Mouse (Mus musculus): Measurements from ENCODE around the gene Npvf. TPM values are rescaled to one million over a fixed set of nuclear protein-coding genes. Genes with fewer than 3 reads are reported as not detected.

Gene Npvf
- polyA plus RNA-seq, 1 experiment from 2014 or later, result 0.54 TPM

- Histone ChIP-seq H3K4me2 (replicated peaks; ENCODE audit: low read depth, low read length) (no peak overlapping the region), H3K9me3 (ENCODE audit: low read length) (no peaks in the 10 kb centered on the region), H3K9ac (replicated peaks; ENCODE audit: low read length) (no peak overlapping the region), H3K4me3 (ENCODE audit: low read length) (no peak overlapping the region), H3K27ac (ENCODE audit: low read length) (peak overlapping the region; percentile 67; the same call in 1 of the 2 replicates), H3K27me3 (ENCODE audit: insufficient read depth, low read length) (no peaks in the 10 kb centered on the region), H3K36me3 (ENCODE audit: insufficient read depth, low read length) (no peaks in the 10 kb centered on the region), H3K4me1 (ENCODE audit: insufficient read depth, low read length) (peaks cover 45% of the 10 kb centered on the region)
- ATAC-seq (ENCODE audit: low FRiP score, low TSS enrichment), result 0 out of 2 replicates have a peak, but pooled peaks have one; percentile 47
- WGBS, result 63% methylated on average over 3 of the region's 3 CpGs
Observed at GRCm38 (mm10) chr6:50665020-50665419, 10.8 kb upstream of the Npvf start.

GRCm38 (mm10) chr6:50664193-50664592 is 10.0 kb upstream of the Npvf start:
- Histone ChIP-seq H3K27ac (ENCODE audit: low read length) (peak overlapping the region; percentile 67; the same call in 1 of the 2 replicates), H3K36me3 (ENCODE audit: insufficient read depth, low read length) (no peaks in the 10 kb centered on the region), H3K27me3 (ENCODE audit: insufficient read depth, low read length) (no peaks in the 10 kb centered on the region), H3K4me2 (replicated peaks; ENCODE audit: low read depth, low read length) (no peak overlapping the region), H3K4me1 (ENCODE audit: insufficient read depth, low read length) (peaks cover 45% of the 10 kb centered on the region), H3K9me3 (ENCODE audit: low read length) (no peaks in the 10 kb centered on the region), H3K9ac (replicated peaks; ENCODE audit: low read length) (no peak overlapping the region), H3K4me3 (ENCODE audit: low read length) (no peak overlapping the region)
- 89% methylated on average over 3 of the region's 3 CpGs for WGBS
- no peak for ATAC-seq (ENCODE audit: low FRiP score, low TSS enrichment)

GRCm38 (mm10) chr6:50662925-50663583 is 8.8 kb upstream of the Npvf start:
- no peaks in the 10 kb centered on the region for H3K9me3 ChIP-seq (ENCODE audit: low read length)
- no peaks in the 10 kb centered on the region for H3K36me3 ChIP-seq (ENCODE audit: insufficient read depth, low read length)
- peak; percentile 60; the same call in 1 of the 2 replicates for ATAC-seq (ENCODE audit: low FRiP score, low TSS enrichment)
- no peaks in the 10 kb centered on the region for H3K27me3 ChIP-seq (ENCODE audit: insufficient read depth, low read length)
- peaks cover 43% of the 10 kb centered on the region for H3K4me1 ChIP-seq (ENCODE audit: insufficient read depth, low read length)
- WGBS, result 27% methylated on average over 12 of the region's 12 CpGs
- H3K4me2 ChIP-seq (replicated peaks; ENCODE audit: low read depth, low read length), result no peak overlapping the region
- H3K9ac ChIP-seq (replicated peaks; ENCODE audit: low read length), result no peak overlapping the region
- peak overlapping the region; percentile 80 for H3K27ac ChIP-seq (ENCODE audit: low read length)
- H3K4me3 ChIP-seq (ENCODE audit: low read length), result no peak overlapping the region

GRCm38 (mm10) chr6:50661729-50662128 is 7.5 kb upstream of the Npvf start:
- H3K27me3 ChIP-seq (ENCODE audit: insufficient read depth, low read length), result no peaks in the 10 kb centered on the region
- no peak overlapping the region for H3K4me2 ChIP-seq (replicated peaks; ENCODE audit: low read depth, low read length)
- no peak overlapping the region for H3K4me3 ChIP-seq (ENCODE audit: low read length)
- no peak for ATAC-seq (ENCODE audit: low FRiP score, low TSS enrichment)
- WGBS, result 70% methylated on average over 7 of the region's 7 CpGs
- H3K36me3 ChIP-seq (ENCODE audit: insufficient read depth, low read length), result no peaks in the 10 kb centered on the region
- H3K27ac ChIP-seq (ENCODE audit: low read length), result peak overlapping the region; percentile 48; the same call in 1 of the 2 replicates
- no peak overlapping the region for H3K9ac ChIP-seq (replicated peaks; ENCODE audit: low read length)
- peaks cover 37% of the 10 kb centered on the region for H3K4me1 ChIP-seq (ENCODE audit: insufficient read depth, low read length)
- H3K9me3 ChIP-seq (ENCODE audit: low read length), result no peaks in the 10 kb centered on the region

- no peak overlapping the region for H3K4me3 ChIP-seq (ENCODE audit: low read length)
- H3K27ac ChIP-seq (ENCODE audit: low read length), result no peak overlapping the region
- peaks cover 19% of the 10 kb centered on the region for H3K4me1 ChIP-seq (ENCODE audit: insufficient read depth, low read length)
- no peaks in the 10 kb centered on the region for H3K9me3 ChIP-seq (ENCODE audit: low read length)
- H3K36me3 ChIP-seq (ENCODE audit: insufficient read depth, low read length), result no peaks in the 10 kb centered on the region
- no peak overlapping the region for H3K9ac ChIP-seq (replicated peaks; ENCODE audit: low read length)
- no peaks in the 10 kb centered on the region for H3K27me3 ChIP-seq (ENCODE audit: insufficient read depth, low read length)
- ATAC-seq (ENCODE audit: low FRiP score, low TSS enrichment), result no peak
- 59% methylated on average over 3 of the region's 3 CpGs for WGBS
- H3K4me2 ChIP-seq (replicated peaks; ENCODE audit: low read depth, low read length), result no peak overlapping the region
Observed at GRCm38 (mm10) chr6:50658466-50658865, 4.2 kb upstream of the Npvf start.

- 84% methylated on average over 5 of the region's 5 CpGs for WGBS
- H3K9ac ChIP-seq (replicated peaks; ENCODE audit: low read length), result no peak overlapping the region
- no peak overlapping the region for H3K4me2 ChIP-seq (replicated peaks; ENCODE audit: low read depth, low read length)
- no peaks in the 10 kb centered on the region for H3K9me3 ChIP-seq (ENCODE audit: low read length)
- no peak for ATAC-seq (ENCODE audit: low FRiP score, low TSS enrichment)
- no peaks in the 10 kb centered on the region for H3K36me3 ChIP-seq (ENCODE audit: insufficient read depth, low read length)
- H3K4me3 ChIP-seq (ENCODE audit: low read length), result no peak overlapping the region
- H3K27me3 ChIP-seq (ENCODE audit: insufficient read depth, low read length), result no peaks in the 10 kb centered on the region
- H3K27ac ChIP-seq (ENCODE audit: low read length), result no peak overlapping the region
- peaks cover 15% of the 10 kb centered on the region for H3K4me1 ChIP-seq (ENCODE audit: insufficient read depth, low read length)
Observed at GRCm38 (mm10) chr6:50658018-50658417, 3.8 kb upstream of the Npvf start.

GRCm38 (mm10) chr6:50656426-50656825 is 2.2 kb upstream of the Npvf start:
- Histone ChIP-seq H3K27ac (ENCODE audit: low read length) (no peak overlapping the region), H3K4me3 (ENCODE audit: low read length) (no peak overlapping the region), H3K9ac (replicated peaks; ENCODE audit: low read length) (no peak overlapping the region), H3K4me1 (ENCODE audit: insufficient read depth, low read length) (peaks cover 3% of the 10 kb centered on the region), H3K36me3 (ENCODE audit: insufficient read depth, low read length) (no peaks in the 10 kb centered on the region), H3K27me3 (ENCODE audit: insufficient read depth, low read length) (no peaks in the 10 kb centered on the region), H3K4me2 (replicated peaks; ENCODE audit: low read depth, low read length) (no peak overlapping the region), H3K9me3 (ENCODE audit: low read length) (no peaks in the 10 kb centered on the region)
- ATAC-seq (ENCODE audit: low FRiP score, low TSS enrichment), result no peak
- WGBS, result 91% methylated on average over 1 of the region's 1 CpGs

GRCm38 (mm10) chr6:50655925-50656324 is 1.7 kb upstream of the Npvf start:
- ATAC-seq (ENCODE audit: low FRiP score, low TSS enrichment), result no peak
- 84% methylated on average over 3 of the region's 3 CpGs for WGBS

GRCm38 (mm10) chr6:50647656-50648055 is 6.6 kb downstream of the Npvf start:
- H3K4me1 ChIP-seq (ENCODE audit: insufficient read depth, low read length), result peaks cover 10% of the 10 kb centered on the region
- H3K27ac ChIP-seq (ENCODE audit: low read length), result peak overlapping the region; percentile 3; the same call in 1 of the 2 replicates
- no peak overlapping the region for H3K4me3 ChIP-seq (ENCODE audit: low read length)
- no peak overlapping the region for H3K4me2 ChIP-seq (replicated peaks; ENCODE audit: low read depth, low read length)
- WGBS, result 60% methylated on average over 6 of the region's 6 CpGs
- no peaks in the 10 kb centered on the region for H3K9me3 ChIP-seq (ENCODE audit: low read length)
- H3K36me3 ChIP-seq (ENCODE audit: insufficient read depth, low read length), result no peaks in the 10 kb centered on the region
- 0 out of 2 replicates have a peak, but pooled peaks have one; percentile 39 for ATAC-seq (ENCODE audit: low FRiP score, low TSS enrichment)
- no peaks in the 10 kb centered on the region for H3K27me3 ChIP-seq (ENCODE audit: insufficient read depth, low read length)
- no peak overlapping the region for H3K9ac ChIP-seq (replicated peaks; ENCODE audit: low read length)

More at GRCm38 (mm10) chr6:50655925-50656324, 1.7 kb upstream of the Npvf start:
- Histone ChIP-seq H3K4me1 (ENCODE audit: insufficient read depth, low read length) (no peaks in the 10 kb centered on the region), H3K27ac (ENCODE audit: low read length) (no peak overlapping the region), H3K9ac (replicated peaks; ENCODE audit: low read length) (no peak overlapping the region), H3K9me3 (ENCODE audit: low read length) (no peaks in the 10 kb centered on the region), H3K4me2 (replicated peaks; ENCODE audit: low read depth, low read length) (no peak overlapping the region), H3K36me3 (ENCODE audit: insufficient read depth, low read length) (no peaks in the 10 kb centered on the region), H3K27me3 (ENCODE audit: insufficient read depth, low read length) (no peaks in the 10 kb centered on the region), H3K4me3 (ENCODE audit: low read length) (no peak overlapping the region)

- Histone ChIP-seq H3K9ac (replicated peaks; ENCODE audit: low read length) (no peak overlapping the region), H3K36me3 (ENCODE audit: insufficient read depth, low read length) (no peaks in the 10 kb centered on the region), H3K4me1 (ENCODE audit: insufficient read depth, low read length) (peaks cover 17% of the 10 kb centered on the region), H3K4me3 (ENCODE audit: low read length) (no peak overlapping the region), H3K27ac (ENCODE audit: low read length) (no peak overlapping the region), H3K4me2 (replicated peaks; ENCODE audit: low read depth, low read length) (no peak overlapping the region), H3K27me3 (ENCODE audit: insufficient read depth, low read length) (no peaks in the 10 kb centered on the region), H3K9me3 (ENCODE audit: low read length) (no peaks in the 10 kb centered on the region)
- 53% methylated on average over 3 of the region's 3 CpGs for WGBS
- ATAC-seq (ENCODE audit: low FRiP score, low TSS enrichment), result no peak
Observed at GRCm38 (mm10) chr6:50646659-50647058, 7.6 kb downstream of the Npvf start.
